In the genomic region with DNA sequence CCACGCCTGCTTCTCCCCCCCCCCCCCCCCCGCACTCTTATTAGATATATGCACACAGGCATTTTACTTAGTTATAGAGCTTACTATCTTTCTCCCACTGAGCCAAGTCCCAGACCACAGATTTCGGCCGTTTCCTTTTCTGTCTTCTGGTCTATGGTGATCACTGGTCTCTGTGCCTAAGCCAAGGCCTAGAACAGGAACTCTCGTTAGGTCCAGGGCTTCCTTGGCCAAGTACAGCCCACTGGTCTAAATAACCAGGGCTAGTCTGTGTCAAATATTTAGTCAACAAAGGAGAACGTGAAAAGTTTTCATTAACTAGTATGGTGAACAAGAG, we compare ENCODE assay signal across 25 mouse cellular contexts.
DNase-seq lines count a peak whose midpoint lies in the region; ATAC-seq and TF ChIP-seq lines count a peak whose summit lies in the region.
"Had no signal": no experiment of that assay in that cellular context is flagged by ENCODE, and none has a peak within 500 bp of the region (broad histone marks: within the 10 kb centered on the region; RNA-seq: fewer than 3 reads in every experiment).

No protein-coding gene starts in this region.

- no peaks in the 10 kb centered on the region for H3K9me3 ChIP-seq in heart, embryonic 10.5 days
- H3K9me3 ChIP-seq in heart, embryonic 11.5 days (replicated peaks; ENCODE audit: control insufficient read depth, low read length) = no peaks in the 10 kb centered on the region
- no peaks in the 10 kb centered on the region for H3K9me3 ChIP-seq in E14TG2a.4 (ENCODE audit: low read length)
- H3K9me3 ChIP-seq: embryonic facial prominence, embryonic 13.5 days; hindbrain, embryonic 12.5 days; limb, embryonic 12.5 days; lung, embryonic 15.5 days; neural tube, embryonic 15.5 days; stomach, embryonic 15.5 days had no signal

- no peak overlapping the region for H3K9ac ChIP-seq in heart, embryonic 11.5 days (ENCODE audit: low read depth, low read length)
- H3K9ac ChIP-seq: embryonic facial prominence, embryonic 13.5 days; hindbrain, embryonic 12.5 days; limb, embryonic 12.5 days; lung, embryonic 15.5 days; neural tube, embryonic 15.5 days; stomach, embryonic 15.5 days had no signal

- peak overlapping the region; percentile 29; the same call in 1 of the 2 replicates for H3K27ac ChIP-seq in heart, embryonic 10.5 days
- no peak overlapping the region for H3K27ac ChIP-seq in heart, embryonic 11.5 days (ENCODE audit: low read depth, low read length)
- H3K27ac ChIP-seq in layer of hippocampus, adult 2 months = no peak overlapping the region
- H3K27ac ChIP-seq: embryonic facial prominence, embryonic 13.5 days; hindbrain, embryonic 12.5 days; left cerebral cortex, adult 2 months; limb, embryonic 12.5 days; lung, embryonic 15.5 days; neural tube, embryonic 15.5 days; stomach, embryonic 15.5 days had no signal

- no peak for TF ChIP-seq CTCF in E14TG2a.4 (conservative IDR thresholded peaks at IDR 0.05; ENCODE audit: low read length)
- no peak for TF ChIP-seq CTCF in layer of hippocampus, adult 2 months (conservative IDR thresholded peaks at IDR 0.05)

- no peaks in the 10 kb centered on the region for H3K36me3 ChIP-seq in heart, embryonic 10.5 days
- no peaks in the 10 kb centered on the region for H3K36me3 ChIP-seq in heart, embryonic 11.5 days (ENCODE audit: control insufficient read depth, insufficient read depth, low read length)
- peaks cover 9% of the 10 kb centered on the region for H3K36me3 ChIP-seq in E14TG2a.4 (ENCODE audit: insufficient read depth, low read length)
- H3K36me3 ChIP-seq: embryonic facial prominence, embryonic 13.5 days; hindbrain, embryonic 12.5 days; limb, embryonic 12.5 days; lung, embryonic 15.5 days; neural tube, embryonic 15.5 days; stomach, embryonic 15.5 days had no signal

- ATAC-seq in heart, embryonic 11.5 days (replicated peaks; ENCODE audit: insufficient number of reproducible peaks, low FRiP score, low TSS enrichment) = no peak
- 0 out of 2 replicates have a peak, but pooled peaks have one; percentile 10 for ATAC-seq in granulocyte monocyte progenitor cell, adult 5-6 weeks (replicated peaks; ENCODE audit: poor library complexity, severe bottlenecking)
- peak; percentile 19; the same call in 1 of the 2 replicates for ATAC-seq in megakaryocyte, adult 5-6 weeks (ENCODE audit: poor library complexity, severe bottlenecking)
- ATAC-seq: activated CD4-positive, CD25-positive, alpha-beta regulatory T cell, adult 4 months had no signal

- H3K27me3 ChIP-seq in heart, embryonic 10.5 days (ENCODE audit: insufficient read depth, poor library complexity, severe bottlenecking) = no peaks in the 10 kb centered on the region
- H3K27me3 ChIP-seq in heart, embryonic 11.5 days (ENCODE audit: control insufficient read depth, insufficient read depth, low read length) = no peaks in the 10 kb centered on the region
- H3K27me3 ChIP-seq in E14TG2a.4 (ENCODE audit: insufficient read depth, low read length) = no peaks in the 10 kb centered on the region
- H3K27me3 ChIP-seq: CH12.LX; embryonic facial prominence, embryonic 13.5 days; hindbrain, embryonic 12.5 days; limb, embryonic 12.5 days; lung, embryonic 15.5 days; neural tube, embryonic 15.5 days; stomach, embryonic 15.5 days had no signal

- WGBS in heart, embryonic 10.5 days = 81% methylated on average over 5 of the region's 6 CpGs
- WGBS in heart, embryonic 11.5 days (ENCODE audit: insufficient replicate concordance) = 75% methylated on average over 5 of the region's 6 CpGs

- H3K4me1 ChIP-seq in heart, embryonic 10.5 days = peaks cover 38% of the 10 kb centered on the region
- peaks cover 10% of the 10 kb centered on the region; the same call in 1 of the 2 replicates for H3K4me1 ChIP-seq in heart, embryonic 11.5 days (ENCODE audit: control insufficient read depth, insufficient read depth, low read length)
- peaks cover 74% of the 10 kb centered on the region for H3K4me1 ChIP-seq in E14TG2a.4 (replicated peaks; ENCODE audit: low read depth, low read length)
- H3K4me1 ChIP-seq: neural tube, embryonic 15.5 days; stomach, embryonic 15.5 days had no signal

- H3K4me3 ChIP-seq in heart, embryonic 10.5 days = no peak overlapping the region
- H3K4me3 ChIP-seq in heart, embryonic 11.5 days (ENCODE audit: low read depth, low read length) = no peak overlapping the region
- peak overlapping the region; percentile 51; the same call in 1 of the 2 replicates for H3K4me3 ChIP-seq in E14TG2a.4 (replicated peaks; ENCODE audit: low read length)
- H3K4me3 ChIP-seq in layer of hippocampus, adult 2 months = no peak overlapping the region
- H3K4me3 ChIP-seq: embryonic facial prominence, embryonic 13.5 days; hindbrain, embryonic 12.5 days; left cerebral cortex, adult 2 months; limb, embryonic 12.5 days; lung, embryonic 15.5 days; myocyte; neural tube, embryonic 15.5 days; stomach, embryonic 15.5 days had no signal

- intact Hi-C loops in left cerebral cortex, postnatal 10 days (cut with DNase I) = no loop called here

- H3K4me2 ChIP-seq in heart, embryonic 11.5 days = no peak overlapping the region
- H3K4me2 ChIP-seq: embryonic facial prominence, embryonic 13.5 days; hindbrain, embryonic 12.5 days; limb, embryonic 12.5 days; lung, embryonic 15.5 days; neural tube, embryonic 15.5 days; stomach, embryonic 15.5 days had no signal

- no peak for DNase-seq in heart, embryonic 10.5 days (ENCODE audit: low spot score)
- DNase-seq in left cerebral cortex, postnatal 10 days (ENCODE audit: extremely low spot score in 1 of 2, low spot score in 2 of 2) = no peak
- DNase-seq in layer of hippocampus, adult 2 months (ENCODE audit: low spot score in 2 of 2) = no peak
- no peak for DNase-seq in neural tube, embryonic 10.5 days (ENCODE audit: extremely low spot score, low spot score)
- DNase-seq: adrenal gland, postnatal 10 days; cerebellum, adult 11 months; cerebellum, postnatal 10 days; kidney, adult 18-20 months; kidney, postnatal 14 days; midbrain, embryonic 14.5 days; thymus, adult 2 months had no signal
